Mouse (Mus musculus) ES-E14 (cell line): ENCODE results near the gene Grm1.

Experiments used
- CHD2 ChIP-seq: IDR thresholded peaks from 2 replicates; pipeline ENCODE4 v1.6.1; 2014; ENCODE audit warnings: mild to moderate bottlenecking, low read depth, low read length, inconsistent platforms
- MAFK ChIP-seq: IDR thresholded peaks from 2 replicates; pipeline ENCODE4 v1.6.1; 2014; ENCODE audit warnings: mild to moderate bottlenecking, low read depth, low read length, inconsistent platforms; ENCODE audit not compliant: insufficient read depth
- ZC3H11A ChIP-seq: IDR thresholded peaks from 2 replicates; pipeline ENCODE4 v1.6.1; 2012; ENCODE audit warnings: low read depth, mild to moderate bottlenecking, inconsistent platforms, low read length, borderline replicate concordance

DNA sequence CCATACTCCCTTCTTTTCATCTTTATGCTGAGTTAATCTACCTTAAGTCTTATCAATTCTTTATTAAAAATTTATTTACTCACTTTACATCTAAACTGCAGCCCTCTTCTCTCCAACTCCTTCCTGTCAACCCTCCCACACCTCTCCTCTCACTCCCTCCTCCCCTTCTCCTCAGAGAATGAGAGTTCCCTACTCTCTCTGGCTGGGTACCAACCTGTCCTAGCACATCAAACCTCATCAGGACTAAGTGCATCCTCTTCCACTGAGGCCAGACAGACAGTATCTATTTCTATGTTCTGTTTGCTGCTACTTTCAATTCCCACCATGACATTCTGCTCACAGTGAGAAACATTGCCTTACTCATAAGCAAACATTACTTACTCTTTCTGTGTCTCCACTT lies 426.2 kb downstream of the Grm1 start:
- TF ChIP-seq MAFK (no peak), CHD2 (no peak), ZC3H11A (no peak)
